21 mouse cellular contexts compared by ENCODE assay signal in the genomic region with DNA sequence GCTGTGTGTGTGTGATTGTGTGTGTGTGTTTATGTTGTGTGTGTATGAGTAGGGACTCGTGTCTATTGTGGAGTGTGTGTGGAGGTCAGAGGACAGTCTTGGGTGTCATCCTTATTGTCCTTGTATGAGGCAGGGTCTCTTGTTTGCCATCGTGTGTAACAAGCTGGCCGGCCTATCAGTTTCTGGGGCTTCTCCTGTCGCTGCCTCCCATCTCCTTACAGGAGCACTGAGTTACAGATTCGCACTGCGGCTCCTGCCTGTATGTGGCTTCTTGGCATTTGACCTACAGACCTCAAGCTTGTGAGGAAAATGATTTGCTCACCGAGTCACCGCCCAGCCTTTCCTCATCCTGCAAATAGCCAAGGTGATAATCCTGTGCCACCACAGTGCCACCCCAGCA.
DNase-seq lines count a peak whose midpoint lies in the region; ATAC-seq lines count a peak whose summit lies in the region.
"Had no signal": no experiment of that assay in that cellular context is flagged by ENCODE, and none has a peak within 500 bp of the region (broad histone marks: within the 10 kb centered on the region; RNA-seq: fewer than 3 reads in every experiment).

No protein-coding gene starts in this region.

- peaks cover 17% of the 10 kb centered on the region; the same call in 1 of the 2 replicates for H3K27me3 ChIP-seq in hindbrain, embryonic 10.5 days (ENCODE audit: insufficient read depth, poor library complexity, severe bottlenecking)
- no peaks in the 10 kb centered on the region for H3K27me3 ChIP-seq in hindbrain, embryonic 16.5 days (replicated peaks; ENCODE audit: control insufficient read depth, insufficient read depth, low read length)
- H3K27me3 ChIP-seq in midbrain, embryonic 13.5 days = no peaks in the 10 kb centered on the region
- H3K27me3 ChIP-seq in midbrain, embryonic 16.5 days (ENCODE audit: control insufficient read depth, insufficient read depth, low read depth, low read length) = no peaks in the 10 kb centered on the region
- H3K27me3 ChIP-seq: embryonic facial prominence, embryonic 12.5 days; embryonic facial prominence, embryonic 15.5 days had no signal

- WGBS in hindbrain, embryonic 10.5 days = 69% methylated on average over 8 of the region's 8 CpGs
- 72% methylated on average over 8 of the region's 8 CpGs for WGBS in hindbrain, embryonic 16.5 days
- WGBS in midbrain, embryonic 13.5 days = 65% methylated on average over 8 of the region's 8 CpGs
- 62% methylated on average over 8 of the region's 8 CpGs for whole genome bisulfite sequencing in midbrain, embryonic 16.5 days

- no peak overlapping the region for H3K4me3 ChIP-seq in hindbrain, embryonic 10.5 days
- no peak overlapping the region for H3K4me3 ChIP-seq in hindbrain, embryonic 16.5 days (ENCODE audit: low read length)
- no peak overlapping the region for H3K4me3 ChIP-seq in midbrain, embryonic 13.5 days (replicated peaks)
- H3K4me3 ChIP-seq in midbrain, embryonic 16.5 days (ENCODE audit: low read depth, low read length) = no peak overlapping the region
- H3K4me3 ChIP-seq: embryonic facial prominence, embryonic 12.5 days; embryonic facial prominence, embryonic 15.5 days; gastrocnemius, adult 2 months had no signal

- 0 out of 2 replicates have a peak overlapping the region, but pooled peaks have one; percentile 18 for H3K27ac ChIP-seq in hindbrain, embryonic 10.5 days
- no peak overlapping the region for H3K27ac ChIP-seq in hindbrain, embryonic 16.5 days (ENCODE audit: low read depth, low read length)
- H3K27ac ChIP-seq in midbrain, embryonic 13.5 days = peak overlapping the region; percentile 11; the same call in 1 of the 2 replicates
- no peak overlapping the region for H3K27ac ChIP-seq in midbrain, embryonic 16.5 days (ENCODE audit: low read length)
- H3K27ac ChIP-seq: embryonic facial prominence, embryonic 12.5 days; embryonic facial prominence, embryonic 15.5 days; gastrocnemius, adult 2 months; hindbrain, embryonic 14.5 days had no signal

- H3K9ac ChIP-seq in hindbrain, embryonic 16.5 days (ENCODE audit: low read depth, low read length) = no peak overlapping the region
- no peak overlapping the region for H3K9ac ChIP-seq in midbrain, embryonic 13.5 days (replicated peaks)
- no peak overlapping the region for H3K9ac ChIP-seq in midbrain, embryonic 16.5 days (ENCODE audit: low read depth, low read length)
- H3K9ac ChIP-seq: embryonic facial prominence, embryonic 12.5 days; embryonic facial prominence, embryonic 15.5 days; forebrain, postnatal 0 days; hindbrain, embryonic 14.5 days had no signal

- H3K9me3 ChIP-seq in hindbrain, embryonic 10.5 days = no peaks in the 10 kb centered on the region
- no peaks in the 10 kb centered on the region for H3K9me3 ChIP-seq in hindbrain, embryonic 16.5 days (ENCODE audit: control insufficient read depth, low read length)
- no peaks in the 10 kb centered on the region for H3K9me3 ChIP-seq in midbrain, embryonic 13.5 days
- H3K9me3 ChIP-seq in midbrain, embryonic 16.5 days (replicated peaks; ENCODE audit: control insufficient read depth, low read length, poor library complexity, severe bottlenecking) = no peaks in the 10 kb centered on the region
- H3K9me3 ChIP-seq: embryonic facial prominence, embryonic 12.5 days; embryonic facial prominence, embryonic 15.5 days had no signal

- H3K36me3 ChIP-seq in hindbrain, embryonic 10.5 days = no peaks in the 10 kb centered on the region
- no peaks in the 10 kb centered on the region for H3K36me3 ChIP-seq in hindbrain, embryonic 16.5 days (ENCODE audit: control insufficient read depth, insufficient read depth, low read length)
- no peaks in the 10 kb centered on the region for H3K36me3 ChIP-seq in midbrain, embryonic 13.5 days
- H3K36me3 ChIP-seq in midbrain, embryonic 16.5 days (ENCODE audit: control insufficient read depth, insufficient read depth, low read length) = no peaks in the 10 kb centered on the region
- H3K36me3 ChIP-seq: embryonic facial prominence, embryonic 12.5 days; embryonic facial prominence, embryonic 15.5 days had no signal

- DNase-seq in hindbrain, embryonic 10.5 days (ENCODE audit: low spot score) = no peak
- DNase-seq in ovary, postnatal 36 days (ENCODE audit: low spot score) = no peak
- DNase-seq: adrenal gland, adult 2 months; adrenal gland, postnatal 14 days; cerebellum, adult 11 months; cerebellum, adult 2 months; cerebellum, adult 9-11 months; cerebellum, postnatal 25 days; forebrain, postnatal 0 days; gastrocnemius, adult 2 months; gastrocnemius, postnatal 14 days; heart, adult 18-20 months had no signal

- no peak for ATAC-seq in hindbrain, embryonic 16.5 days
- no peak for ATAC-seq in midbrain, embryonic 13.5 days
- ATAC-seq in midbrain, embryonic 16.5 days = no peak
- peak; percentile 5 for ATAC-seq in inflammation-experienced regulatory T-cells, adult 6 months
- ATAC-seq: forebrain, embryonic 14.5 days; forebrain, postnatal 0 days had no signal

- peaks cover 17% of the 10 kb centered on the region for H3K4me1 ChIP-seq in hindbrain, embryonic 10.5 days (replicated peaks)
- H3K4me1 ChIP-seq in hindbrain, embryonic 16.5 days (ENCODE audit: control insufficient read depth, insufficient read depth, low read depth, low read length) = no peaks in the 10 kb centered on the region
- H3K4me1 ChIP-seq in midbrain, embryonic 13.5 days (replicated peaks) = peaks cover 7% of the 10 kb centered on the region
- H3K4me1 ChIP-seq in midbrain, embryonic 16.5 days (ENCODE audit: control insufficient read depth, insufficient read depth, low read length) = no peaks in the 10 kb centered on the region
- H3K4me1 ChIP-seq: embryonic facial prominence, embryonic 12.5 days had no signal

- H3K4me2 ChIP-seq in hindbrain, embryonic 16.5 days (ENCODE audit: low read length) = no peak overlapping the region
- no peak overlapping the region for H3K4me2 ChIP-seq in midbrain, embryonic 13.5 days (replicated peaks)
- no peak overlapping the region for H3K4me2 ChIP-seq in midbrain, embryonic 16.5 days (ENCODE audit: low read length)
- H3K4me2 ChIP-seq: embryonic facial prominence, embryonic 12.5 days; embryonic facial prominence, embryonic 15.5 days; heart, embryonic 11.5 days; hindbrain, embryonic 14.5 days had no signal

Comparison
In these comparisons a context has a peak if more than half of its experiments do, and no peak if none do; other contexts are left out.
1. H3K27ac ChIP-seq: peak in hindbrain, embryonic 10.5 days (single experiment) and midbrain, embryonic 13.5 days (single experiment); none in hindbrain, embryonic 16.5 days (single experiment) and midbrain, embryonic 16.5 days (single experiment).